Mouse (Mus musculus) heart, postnatal 0 days (tissue): Measurements from ENCODE around the gene Clasrp.

Experiments used
- CTCF ChIP-seq: IDR thresholded peaks from 2 replicates; pipeline ENCODE4 v1.5.1; 2016; ENCODE audit warnings: antibody characterized with exemption, control low read depth, low read depth
- EP300 ChIP-seq: IDR thresholded peaks from 2 replicates; pipeline ENCODE4 v1.6.1; 2016; ENCODE audit warnings: antibody characterized with exemption, low read depth

DNA sequence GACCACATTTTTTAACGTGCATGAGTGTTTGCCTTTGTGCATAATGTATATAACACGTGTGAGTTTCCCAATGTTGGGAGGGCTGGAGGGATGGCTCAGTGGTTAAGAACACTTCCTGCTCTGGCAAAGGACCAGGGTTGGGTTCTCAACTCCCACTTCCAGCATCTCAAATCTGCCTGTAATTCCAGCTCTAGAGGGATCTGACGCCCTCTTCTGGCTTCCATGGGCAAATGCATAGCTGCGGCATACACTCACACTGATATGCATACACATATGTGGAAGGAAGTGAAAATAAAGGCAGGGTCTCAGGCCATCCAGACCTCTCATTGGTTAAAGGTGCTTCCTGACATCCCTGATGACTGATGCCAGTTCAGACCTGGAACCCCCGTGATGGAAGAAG lies 3.0 kb upstream of the Clasrp start:
- TF ChIP-seq CTCF = no peak
- no peak for TF ChIP-seq EP300
